Mouse (Mus musculus) G1E (cell line): ENCODE data around the gene Psma5.

Experiments
- CTCF ChIP-seq: IDR thresholded peaks from 2 replicates; pipeline ENCODE4 v1.5.1; 2012; ENCODE audit warnings: low read depth, low read length, inconsistent platforms, mixed read lengths
- GATA1 ChIP-seq: IDR thresholded peaks from 2 replicates; pipeline ENCODE4 v1.6.1; 2012; ENCODE audit warnings: borderline replicate concordance, low read length, inconsistent platforms, mixed read lengths
- TAL1 ChIP-seq: conservative IDR thresholded peaks from 2 replicates; pipeline ENCODE4 v1.6.1; 2012; ENCODE audit warnings: low read depth, low read length, inconsistent platforms, mixed read lengths

GRCm38 (mm10) chr3:108227521-108227920, 29.2 kb upstream of the Psma5 start:
- no peak for TF ChIP-seq GATA1
- no peak for TF ChIP-seq TAL1
- no peak for TF ChIP-seq CTCF
